Mouse (Mus musculus) cerebellum, postnatal 10 days (tissue): Measurements from ENCODE around the gene Obp2a.
A peak's percentile ranks its signal among the peaks of the same experiment; 100 is the strongest.
"Not testable (repeated sequence)": the region's sequence is repeated elsewhere in the genome, so short reads cannot be mapped to it uniquely, and the experiment has no call there.

Experiments
- DNase-seq, 2 experiments: peaks; one replicate each; pipeline ENCODE4 v3.0.0; 2021; ENCODE audit warnings: mixed read lengths in 2 of 2

The Obp2a gene

GRCm38 (mm10) chr2:25699743-25700142 is at the start of gene Obp2a:
TSS of gene Obp2a (plus strand) at chr2:25700043.
- DNase-seq: not testable (repeated sequence)

- no peak for DNase-seq
Measured at GRCm38 (mm10) chr2:25652902-25653301, 46.9 kb upstream of the Obp2a start, which contains the start of gene Lcn8. TSS of gene Lcn8 (plus strand) at chr2:25653120.

- DNase-seq: no peak
Measured at GRCm38 (mm10) chr2:25654502-25654901, 45.3 kb upstream of the Obp2a start.

GRCm38 (mm10) chr2:25656691-25657090 is 43.2 kb upstream of the Obp2a start:
- peak; percentile 59 to 72 for DNase-seq

- DNase-seq: peak; percentile 78 to 80
Measured at GRCm38 (mm10) chr2:25657246-25657645, 42.6 kb upstream of the Obp2a start.

- no peak for DNase-seq
Measured at GRCm38 (mm10) chr2:25657652-25658051, 42.2 kb upstream of the Obp2a start, which contains the start of gene Lcn5. TSS of gene Lcn5 (plus strand) at chr2:25657952.

- no peak for DNase-seq
Measured at GRCm38 (mm10) chr2:25660279-25660678, 39.6 kb upstream of the Obp2a start.

GRCm38 (mm10) chr2:25661245-25661970 is 38.4 kb upstream of the Obp2a start:
- DNase-seq: peak; percentile 56 to 57

GRCm38 (mm10) chr2:25663511-25663910 is 36.3 kb upstream of the Obp2a start:
- DNase-seq: peak; percentile 80 to 83

GRCm38 (mm10) chr2:25664125-25664524 is 35.7 kb upstream of the Obp2a start:
- DNase-seq: no peak

GRCm38 (mm10) chr2:25666516-25666915 is 33.3 kb upstream of the Obp2a start:
- no peak for DNase-seq

GRCm38 (mm10) chr2:25676486-25676885 is 23.4 kb upstream of the Obp2a start, which contains the start of gene Lcn6:
TSS of gene Lcn6 (plus strand) at chr2:25676786.
- no peak for DNase-seq

- no peak for DNase-seq
Measured at GRCm38 (mm10) chr2:25679559-25679958, 20.3 kb upstream of the Obp2a start.

- DNase-seq: no peak
Measured at GRCm38 (mm10) chr2:25682426-25682825, 17.4 kb upstream of the Obp2a start, which contains the start of gene Lcn10. TSS of gene Lcn10 (plus strand) at chr2:25682726.

- DNase-seq: no peak
Measured at GRCm38 (mm10) chr2:25686941-25687340, 12.9 kb upstream of the Obp2a start.

- peak; percentile 82 to 92 for DNase-seq
Measured at GRCm38 (mm10) chr2:25694605-25695004, 5.2 kb upstream of the Obp2a start.

- DNase-seq: no peak
Measured at GRCm38 (mm10) chr2:25696951-25697350, 2.9 kb upstream of the Obp2a start.

- no peak for DNase-seq
Measured at GRCm38 (mm10) chr2:25698696-25699095, 1.1 kb upstream of the Obp2a start.

- DNase-seq: no peak
Measured at GRCm38 (mm10) chr2:25701001-25701400, 1.2 kb downstream of the Obp2a start.

- no peak for DNase-seq
Measured at GRCm38 (mm10) chr2:25703706-25704105, 3.9 kb downstream of the Obp2a start.

- peak; percentile 92 to 95 for DNase-seq
Measured at GRCm38 (mm10) chr2:25706643-25707481, 7.0 kb downstream of the Obp2a start, which contains the start of gene Bmyc. TSS of gene Bmyc (plus strand) at chr2:25706739.

GRCm38 (mm10) chr2:25708121-25708520 is 8.3 kb downstream of the Obp2a start:
- DNase-seq: peak; percentile 75 to 79

- not testable (repeated sequence) for DNase-seq
Measured at GRCm38 (mm10) chr2:25709056-25709455, 9.2 kb downstream of the Obp2a start.
